Mouse (Mus musculus) forebrain, embryonic 15.5 days (tissue): ENCODE results near the gene Lhb. TPM values are rescaled to one million over a fixed set of nuclear protein-coding genes. Genes with fewer than 3 reads are reported as not detected.

ENCODE experiments used
- ATAC-seq: fragments of 200-750 bp; cut with Nextera tagmentation; replicated peaks from 2 replicates; pipeline ENCODE4 v1.8.0; 2017; ENCODE audit warnings: mild to moderate bottlenecking, moderate TSS enrichment, moderate library complexity
- H3K27ac ChIP-seq: fragments of 300-500 bp; sonication (generic); replicated peaks from 2 replicates; pipeline ENCODE4 v1.5.1; 2015; ENCODE audit warnings: mild to moderate bottlenecking, inconsistent platforms
- H3K27me3 ChIP-seq: fragments of 300-500 bp; sonication (generic); 2 replicates; pipeline ENCODE4 v1.6.1; 2015; ENCODE audit warnings: inconsistent platforms
- H3K36me3 ChIP-seq: fragments of 300-500 bp; sonication (generic); 2 replicates; pipeline ENCODE4 v1.6.1; 2015; ENCODE audit warnings: mild to moderate bottlenecking, inconsistent platforms
- H3K4me1 ChIP-seq: fragments of 300-500 bp; sonication (generic); 2 replicates; pipeline ENCODE4 v1.6.1; 2015; ENCODE audit warnings: inconsistent platforms
- H3K4me2 ChIP-seq: fragments of 300-500 bp; sonication (generic); replicated peaks from 2 replicates; pipeline ENCODE4 v1.6.1; 2015; ENCODE audit warnings: mild to moderate bottlenecking, inconsistent platforms
- H3K4me3 ChIP-seq: fragments of 300-500 bp; sonication (generic); 2 replicates; pipeline ENCODE4 v1.5.1; 2015; ENCODE audit warnings: mild to moderate bottlenecking, inconsistent platforms
- H3K9ac ChIP-seq: fragments of 300-500 bp; sonication (generic); replicated peaks from 2 replicates; pipeline ENCODE4 v1.6.1; 2015; ENCODE audit warnings: mild to moderate bottlenecking, inconsistent platforms
- H3K9me3 ChIP-seq: fragments of 300-500 bp; sonication (generic); 2 replicates; pipeline ENCODE4 v1.6.1; 2016; ENCODE audit warnings: inconsistent platforms
- WGBS: fragments of 180-500 bp; shearing (Covaris S2); methylation state at CpG from one replicate; pipeline ENCODE4 v1.1.7; 2015; ENCODE audit warnings: mixed read lengths; 5-methylcytosine and 5-hydroxymethylcytosine counted together
- polyA plus RNA-seq: library from polyadenylated mRNA; unstranded; fragments of >200 nt; fragmentation: Nextera tagmentation; extraction: Ambion mirVana; gene quantifications from 2 replicates; pipeline ENCODE4 v1.2.1, GENCODE M21; 2015

Gene Lhb
- polyA plus RNA-seq, 1 experiment from 2014 or later = 1.4 TPM

- Histone ChIP-seq H3K36me3 (no peaks in the 10 kb centered on the region), H3K27me3 (peaks cover 93% of the 10 kb centered on the region), H3K9me3 (no peaks in the 10 kb centered on the region), H3K4me1 (peaks cover 13% of the 10 kb centered on the region), H3K27ac (no peak overlapping the region), H3K4me3 (no peak overlapping the region), H3K9ac (no peak overlapping the region), H3K4me2 (no peak overlapping the region)
- WGBS = 7% methylated on average over 37 of the region's 37 CpGs
- no peak for ATAC-seq
Observed at GRCm38 (mm10) chr7:45415636-45416035, 5.0 kb upstream of the Lhb start.

GRCm38 (mm10) chr7:45417962-45418492 is 2.6 kb upstream of the Lhb start:
- Histone ChIP-seq H3K27ac (no peak overlapping the region), H3K36me3 (peaks cover 23% of the 10 kb centered on the region), H3K4me1 (peaks cover 13% of the 10 kb centered on the region), H3K27me3 (peaks cover 75% of the 10 kb centered on the region), H3K4me3 (no peak overlapping the region), H3K9me3 (no peaks in the 10 kb centered on the region), H3K9ac (no peak overlapping the region), H3K4me2 (no peak overlapping the region)
- no peak for ATAC-seq
- WGBS = 10% methylated on average over 13 of the region's 13 CpGs

- Histone ChIP-seq H3K27me3 (peaks cover 55% of the 10 kb centered on the region), H3K27ac (no peak overlapping the region), H3K9me3 (no peaks in the 10 kb centered on the region), H3K36me3 (peaks cover 43% of the 10 kb centered on the region), H3K9ac (no peak overlapping the region), H3K4me2 (no peak overlapping the region), H3K4me3 (no peak overlapping the region), H3K4me1 (no peaks in the 10 kb centered on the region)
- ATAC-seq = no peak
- 16% methylated on average over 27 of the region's 27 CpGs for WGBS
Observed at GRCm38 (mm10) chr7:45419859-45420614, 583 bp upstream of the Lhb start.

- Histone ChIP-seq H3K36me3 (peaks cover 47% of the 10 kb centered on the region), H3K4me2 (no peak overlapping the region), H3K27me3 (peaks cover 43% of the 10 kb centered on the region), H3K4me1 (no peaks in the 10 kb centered on the region), H3K4me3 (no peak overlapping the region), H3K9me3 (no peaks in the 10 kb centered on the region), H3K9ac (no peak overlapping the region), H3K27ac (no peak overlapping the region)
- WGBS = 89% methylated on average over 14 of the region's 14 CpGs
- ATAC-seq = no peak
Observed at GRCm38 (mm10) chr7:45421194-45421593, 574 bp downstream of the Lhb start.

GRCm38 (mm10) chr7:45426556-45426955 is 5.9 kb downstream of the Lhb start:
- no peaks in the 10 kb centered on the region for H3K4me1 ChIP-seq
- WGBS = 95% methylated on average over 8 of the region's 8 CpGs
- no peak overlapping the region for H3K27ac ChIP-seq
- H3K27me3 ChIP-seq = no peaks in the 10 kb centered on the region
- no peak overlapping the region for H3K4me2 ChIP-seq
- H3K9ac ChIP-seq = no peak overlapping the region
- peaks cover 67% of the 10 kb centered on the region for H3K36me3 ChIP-seq
- no peaks in the 10 kb centered on the region for H3K9me3 ChIP-seq
- no peak for ATAC-seq
- H3K4me3 ChIP-seq = no peak overlapping the region

GRCm38 (mm10) chr7:45433835-45434202 is 13.2 kb downstream of the Lhb start:
- peak overlapping the region; percentile 60 for H3K4me3 ChIP-seq
- no peaks in the 10 kb centered on the region for H3K9me3 ChIP-seq
- 0 out of 2 replicates have a peak, but pooled peaks have one; percentile 4 for ATAC-seq
- H3K4me1 ChIP-seq = peaks cover 39% of the 10 kb centered on the region
- WGBS = 3% methylated on average over 7 of the region's 7 CpGs
- H3K27me3 ChIP-seq = no peaks in the 10 kb centered on the region
- peak overlapping the region; percentile 71 for H3K9ac ChIP-seq
- H3K36me3 ChIP-seq = peaks cover 15% of the 10 kb centered on the region
- peak overlapping the region; percentile 90 for H3K27ac ChIP-seq
- peak overlapping the region; percentile 88 for H3K4me2 ChIP-seq

- under 1% methylated on average over 45 of the region's 45 CpGs for WGBS
- Histone ChIP-seq H3K4me2 (peak within 1 kb of the TSS; percentile 88), H3K27ac (peak within 1 kb of the TSS; percentile 90), H3K36me3 (peaks cover 9% of the 10 kb centered on the region; the same call in 1 of the 2 replicates), H3K4me3 (peak within 1 kb of the TSS; percentile 60), H3K4me1 (peaks cover 39% of the 10 kb centered on the region), H3K27me3 (no peaks in the 10 kb centered on the region), H3K9me3 (no peaks in the 10 kb centered on the region), H3K9ac (peak within 1 kb of the TSS; percentile 74)
- peak; percentile 97 for ATAC-seq
Observed at GRCm38 (mm10) chr7:45434203-45435015, 13.8 kb downstream of the Lhb start, which contains the start of gene Gys1. TSS of gene Gys1 (plus strand) at chr7:45434844.

DNA sequence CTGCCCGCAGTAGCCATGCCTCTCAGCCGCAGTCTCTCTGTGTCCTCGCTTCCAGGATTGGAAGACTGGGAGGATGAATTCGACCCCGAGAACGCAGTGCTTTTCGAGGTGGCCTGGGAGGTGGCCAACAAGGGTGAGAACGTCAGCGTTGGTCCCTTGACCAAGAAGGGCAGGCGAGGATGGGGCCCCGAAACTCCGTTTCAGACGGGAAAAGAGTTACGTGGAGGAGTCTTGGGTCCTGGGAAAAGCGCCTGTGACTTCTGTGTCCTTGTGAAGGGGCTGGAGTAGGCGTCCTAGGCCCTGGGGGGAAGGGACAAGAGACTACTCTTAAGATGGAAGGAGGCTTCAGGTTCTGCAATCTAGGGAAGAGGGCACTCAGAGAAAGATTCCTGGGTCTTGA is 14.4 kb downstream of the Lhb start:
- Histone ChIP-seq H3K36me3 (peaks cover 7% of the 10 kb centered on the region; the same call in 1 of the 2 replicates), H3K4me2 (peak overlapping the region; percentile 76), H3K4me3 (peak overlapping the region; percentile 60), H3K27ac (peak overlapping the region; percentile 65), H3K9me3 (no peaks in the 10 kb centered on the region), H3K27me3 (no peaks in the 10 kb centered on the region), H3K4me1 (peaks cover 39% of the 10 kb centered on the region), H3K9ac (peak overlapping the region; percentile 74)
- 2% methylated on average over 16 of the region's 16 CpGs for WGBS
- ATAC-seq = peak; percentile 26; the same call in 1 of the 2 replicates

DNA sequence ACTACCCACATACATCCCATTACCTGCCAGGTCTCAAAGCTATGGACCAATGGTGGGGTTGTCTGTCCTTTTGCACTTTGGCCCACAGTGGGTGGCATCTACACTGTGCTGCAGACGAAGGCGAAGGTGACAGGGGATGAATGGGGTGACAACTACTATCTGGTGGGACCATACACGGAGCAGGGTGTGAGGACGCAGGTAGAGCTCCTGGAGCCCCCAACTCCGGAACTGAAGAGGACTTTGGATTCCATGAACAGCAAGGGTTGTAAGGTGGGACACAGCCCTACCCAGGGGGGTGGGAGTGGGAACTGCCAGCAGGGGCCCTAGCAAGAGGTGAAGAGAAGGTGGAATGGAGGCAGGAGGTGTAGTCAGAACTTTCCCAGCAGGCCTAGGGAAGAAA is 15.8 kb downstream of the Lhb start:
- 94% methylated on average over 5 of the region's 5 CpGs for WGBS
- no peak for ATAC-seq
- no peaks in the 10 kb centered on the region for H3K9me3 ChIP-seq
- H3K9ac ChIP-seq = no peak overlapping the region; the same call in 1 of the 2 replicates
- peaks cover 39% of the 10 kb centered on the region for H3K4me1 ChIP-seq
- no peaks in the 10 kb centered on the region for H3K27me3 ChIP-seq
- H3K4me2 ChIP-seq = no peak overlapping the region
- no peak overlapping the region for H3K27ac ChIP-seq
- no peak overlapping the region for H3K4me3 ChIP-seq
- peaks cover 9% of the 10 kb centered on the region; the same call in 1 of the 2 replicates for H3K36me3 ChIP-seq

DNA sequence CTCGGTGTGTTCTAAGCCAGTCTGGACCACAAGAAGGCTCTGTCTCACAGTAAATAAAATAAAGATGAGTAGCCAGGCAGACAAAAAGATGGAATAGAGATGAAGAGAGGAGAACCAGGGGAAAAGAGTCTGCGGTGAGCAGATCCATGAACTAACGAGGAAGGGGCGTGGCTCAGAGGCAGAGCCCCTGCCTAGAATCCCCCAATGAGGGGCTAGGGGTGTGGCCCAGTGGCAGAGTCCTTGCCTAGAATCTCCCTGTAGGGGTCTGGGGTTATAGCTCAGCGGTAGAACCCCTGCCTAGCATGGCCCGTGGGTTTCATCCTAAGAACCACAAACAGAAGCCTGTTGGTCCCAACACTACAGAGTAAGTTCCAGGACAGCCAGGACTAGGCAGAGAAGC is 16.4 kb downstream of the Lhb start:
- no peak for ATAC-seq
- WGBS = 36% methylated on average over 6 of the region's 6 CpGs
- Histone ChIP-seq H3K27ac (no peak overlapping the region), H3K36me3 (peaks cover 7% of the 10 kb centered on the region; the same call in 1 of the 2 replicates), H3K4me2 (no peak overlapping the region), H3K4me3 (no peak overlapping the region), H3K9me3 (no peaks in the 10 kb centered on the region), H3K9ac (no peak overlapping the region), H3K4me1 (peaks cover 39% of the 10 kb centered on the region), H3K27me3 (no peaks in the 10 kb centered on the region)

DNA sequence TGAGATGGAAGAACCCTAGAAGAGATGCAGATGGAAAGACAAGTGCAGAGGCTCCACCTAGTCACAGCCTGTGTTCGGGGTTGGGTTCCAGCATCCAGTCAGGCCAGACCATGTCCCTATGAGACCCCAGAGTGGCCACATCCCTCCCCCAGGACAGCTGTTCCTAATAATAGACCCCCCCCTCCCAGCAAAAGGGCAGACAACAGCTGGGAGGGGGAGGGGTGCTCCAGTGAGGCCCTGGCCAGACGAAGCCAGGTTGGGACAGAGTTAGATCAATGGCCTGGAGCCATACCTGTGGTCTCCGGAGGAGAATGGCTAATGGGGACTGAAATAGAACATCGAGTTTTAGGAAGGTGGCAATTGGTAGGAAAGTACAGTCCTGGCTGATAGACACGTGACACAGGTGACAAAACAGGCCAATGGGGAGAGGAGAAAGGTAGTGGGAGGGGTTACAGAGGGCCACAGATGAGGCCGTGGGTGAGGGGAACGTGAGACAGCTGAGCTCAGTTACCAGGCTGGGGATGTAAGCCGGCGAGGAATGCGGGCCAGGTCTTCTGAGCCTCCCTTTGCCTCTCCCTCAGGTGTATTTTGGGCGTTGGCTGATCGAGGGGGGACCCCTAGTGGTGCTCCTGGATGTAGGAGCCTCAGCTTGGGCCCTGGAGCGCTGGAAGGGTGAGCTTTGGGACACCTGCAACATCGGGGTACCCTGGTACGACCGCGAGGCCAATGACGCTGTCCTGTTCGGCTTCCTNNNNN is 17.1 kb downstream of the Lhb start, which contains the start of gene Ruvbl2:
Gene Ruvbl2 (minus strand): TSS at position 576 of the 756 bp plus-strand sequence.
- Histone ChIP-seq H3K9me3 (no peaks in the 10 kb centered on the region), H3K4me1 (peaks cover 36% of the 10 kb centered on the region), H3K27me3 (no peaks in the 10 kb centered on the region), H3K9ac (no peak within 1 kb of the TSS), H3K4me2 (0 out of 2 replicates have a peak within 1 kb of the TSS, but pooled peaks have one; percentile 2), H3K36me3 (peaks cover 7% of the 10 kb centered on the region; the same call in 1 of the 2 replicates), H3K27ac (no peak within 1 kb of the TSS), H3K4me3 (no peak within 1 kb of the TSS)
- no peak for ATAC-seq
- WGBS = 19% methylated on average over 19 of the region's 19 CpGs
